In the genomic region with DNA sequence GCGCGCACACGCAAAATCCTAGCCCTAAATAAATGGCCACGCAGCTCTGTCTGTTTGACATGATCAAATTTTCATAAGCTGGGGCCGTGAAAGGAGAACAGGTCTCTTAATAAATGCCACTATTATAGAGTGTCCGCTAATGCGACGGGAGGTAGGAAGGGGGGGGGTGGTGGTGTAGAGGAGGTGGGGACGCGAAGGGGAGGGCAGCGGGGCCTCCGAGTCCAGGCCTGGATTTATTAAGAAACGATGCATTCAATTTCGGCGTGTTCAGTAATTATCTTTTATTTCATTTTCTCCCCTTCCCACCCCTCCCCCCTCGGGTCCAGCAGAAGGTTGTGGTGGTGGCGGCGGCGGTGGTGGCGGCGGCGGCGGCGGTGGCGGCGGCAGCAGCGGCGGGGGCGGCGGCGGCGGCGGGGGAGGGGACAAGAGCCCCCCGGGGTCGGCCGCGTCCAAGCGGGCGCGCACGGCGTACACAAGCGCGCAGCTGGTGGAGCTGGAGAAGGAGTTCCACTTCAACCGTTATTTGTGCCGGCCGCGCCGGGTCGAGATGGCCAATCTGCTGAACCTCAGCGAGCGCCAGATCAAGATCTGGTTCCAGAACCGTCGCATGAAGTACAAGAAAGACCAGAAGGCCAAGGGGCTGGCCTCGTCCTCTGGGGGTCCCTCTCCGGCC, we compare ENCODE assay signal across 11 mouse cellular contexts. TPM values are rescaled to one million over a fixed set of nuclear protein-coding genes. Genes with fewer than 3 reads are reported as not detected.
DNase-seq lines count a peak whose midpoint lies in the region; ATAC-seq and TF ChIP-seq lines count a peak whose summit lies in the region.
"Had no signal": no experiment of that assay in that cellular context is flagged by ENCODE, and none has a peak within 500 bp of the region (broad histone marks: within the 10 kb centered on the region; RNA-seq: fewer than 3 reads in every experiment).

No protein-coding gene starts in this region.

- H3K4me1 ChIP-seq in heart, adult 2 months (ENCODE audit: control insufficient read depth, insufficient read depth, low read length) = no peaks in the 10 kb centered on the region
- H3K4me1 ChIP-seq in hindbrain, embryonic 13.5 days (replicated peaks) = peaks cover 70% of the 10 kb centered on the region
- H3K4me1 ChIP-seq in limb, embryonic 15.5 days = peaks cover 31% of the 10 kb centered on the region

- peak in 1 of 2 experiments; percentile 37 for DNase-seq in heart, adult 2 months
- no peak for DNase-seq in heart, adult 8-10 months (ENCODE audit: low spot score)
- DNase-seq in ZHBTc4 (ENCODE audit: low read depth, low spot score) = peak; percentile 49
- no peak for DNase-seq in ovary, postnatal 10 days (ENCODE audit: low spot score)
- DNase-seq in thymus, postnatal 36 days = no peak
- DNase-seq in spleen, postnatal 10 days (ENCODE audit: low spot score in 2 of 2) = no peak
- DNase-seq: cerebellum, adult 11-12 months had no signal

- peak overlapping the region; percentile 22 for H3K9ac ChIP-seq in heart, adult 2 months (ENCODE audit: low read depth, low read length)
- peak overlapping the region; percentile 99 for H3K9ac ChIP-seq in hindbrain, embryonic 13.5 days
- H3K9ac ChIP-seq in limb, embryonic 15.5 days = no peak overlapping the region

- WGBS in heart, adult 2 months = 8% methylated on average over 52 of the region's 56 CpGs
- under 1% methylated on average over 35 of the region's 56 CpGs for WGBS in hindbrain, embryonic 13.5 days
- WGBS in limb, embryonic 15.5 days = 5% methylated on average over 53 of the region's 56 CpGs

- H3K4me2 ChIP-seq in hindbrain, embryonic 13.5 days = peak overlapping the region; percentile 83
- H3K4me2 ChIP-seq in limb, embryonic 15.5 days = peak overlapping the region; percentile 40

- ATAC-seq in hindbrain, embryonic 13.5 days (ENCODE audit: low FRiP score) = no peak
- ATAC-seq in limb, embryonic 15.5 days (ENCODE audit: insufficient number of reproducible peaks, low FRiP score, low TSS enrichment, low read depth) = no peak

- H3K4me3 ChIP-seq in heart, adult 2 months = peak overlapping the region; percentile 30
- H3K4me3 ChIP-seq in hindbrain, embryonic 13.5 days = peak overlapping the region; percentile 57
- peak overlapping the region; percentile 29 for H3K4me3 ChIP-seq in limb, embryonic 15.5 days

- no peaks in the 10 kb centered on the region for H3K9me3 ChIP-seq in hindbrain, embryonic 13.5 days
- no peaks in the 10 kb centered on the region for H3K9me3 ChIP-seq in limb, embryonic 15.5 days

- no peak for TF ChIP-seq POLR2A in heart, adult 2 months (IDR thresholded peaks at IDR 0.05; ENCODE audit: insufficient read depth, low read depth, low read length)

- no peak overlapping the region for H3K27ac ChIP-seq in heart, adult 2 months
- H3K27ac ChIP-seq in hindbrain, embryonic 13.5 days = peak overlapping the region; percentile 100
- no peak overlapping the region for H3K27ac ChIP-seq in limb, embryonic 15.5 days

- no peaks in the 10 kb centered on the region for H3K36me3 ChIP-seq in heart, adult 2 months (ENCODE audit: control insufficient read depth, insufficient read depth, low read length)
- H3K36me3 ChIP-seq in hindbrain, embryonic 13.5 days = peaks cover 13% of the 10 kb centered on the region
- H3K36me3 ChIP-seq in limb, embryonic 15.5 days = no peaks in the 10 kb centered on the region

- H3K27me3 ChIP-seq in heart, adult 2 months (ENCODE audit: control insufficient read depth, insufficient read depth, low read length) = peaks cover 21% of the 10 kb centered on the region
- H3K27me3 ChIP-seq in hindbrain, embryonic 13.5 days = peaks cover 62% of the 10 kb centered on the region
- H3K27me3 ChIP-seq in limb, embryonic 15.5 days = peaks cover 92% of the 10 kb centered on the region

- TF ChIP-seq CTCF in heart, adult 2 months (IDR thresholded peaks at IDR 0.05) = no peak

- TF ChIP-seq EP300 in heart, adult 2 months (IDR thresholded peaks at IDR 0.05; ENCODE audit: insufficient read depth, low read depth, low read length) = no peak

- intact Hi-C loops in heart, adult 2 months (cut with DNase I) = no loop called here

- no peaks in the 10 kb centered on the region for H3K79me2 ChIP-seq in heart, adult 2 months (replicated peaks; ENCODE audit: control insufficient read depth, insufficient read depth, low read length)

RNA-seq across cellular contexts. Expression of a gene that starts 5.0 kb away (rescaled TPM):
- total RNA-seq in heart, adult 2 months (2021) = under 1 TPM; 0.23 to 0.68 TPM
- polyA plus RNA-seq in heart, adult 2 months (2012; rRNA removed) = 0.91 and 1.4 TPM in 2 replicates
- total RNA-seq in heart, adult 8-10 months (2022) = under 1 TPM; 0.38 to 0.80 (median 0.64) TPM
- polyA plus RNA-seq in hindbrain, embryonic 13.5 days (2015; fragmentation: Nextera tagmentation; extraction: Ambion mirVana) = 38.6 and 47.2 TPM in 2 replicates
- polyA plus RNA-seq in limb, embryonic 15.5 days (2015; fragmentation: Nextera tagmentation; extraction: Ambion mirVana) = 3.1 and 4.8 TPM in 2 replicates
- total RNA-seq: MEL; neutrophil, adult 5-6 weeks had no signal

RNA-seq across cellular contexts. Expression of a gene that starts 20.2 kb away (rescaled TPM):
- total RNA-seq in heart, adult 2 months (2021) = not detected
- not detected in 2 replicates for polyA plus RNA-seq in heart, adult 2 months (2012; rRNA removed)
- total RNA-seq in heart, adult 8-10 months (2022) = not detected
- 0.30 and 0.74 TPM in 2 replicates for polyA plus RNA-seq in hindbrain, embryonic 13.5 days (2015; fragmentation: Nextera tagmentation; extraction: Ambion mirVana)
- 0.15 TPM in 1 of 2 replicates, not detected in the other for polyA plus RNA-seq in limb, embryonic 15.5 days (2015; fragmentation: Nextera tagmentation; extraction: Ambion mirVana)
- total RNA-seq: MEL; neutrophil, adult 5-6 weeks had no signal

RNA-seq across cellular contexts. Expression of a gene that starts 22.2 kb away (rescaled TPM):
- under 1 TPM; 0.23 to 0.30 TPM for total RNA-seq in heart, adult 2 months (2021)
- 0.64 and 0.82 TPM in 2 replicates for polyA plus RNA-seq in heart, adult 2 months (2012; rRNA removed)
- under 1 TPM; 0.25 to 0.37 (median 0.30) TPM for total RNA-seq in heart, adult 8-10 months (2022)
- 11.9 and 14.5 TPM in 2 replicates for polyA plus RNA-seq in hindbrain, embryonic 13.5 days (2015; fragmentation: Nextera tagmentation; extraction: Ambion mirVana)
- 0.23 and 0.27 TPM in 2 replicates for polyA plus RNA-seq in limb, embryonic 15.5 days (2015; fragmentation: Nextera tagmentation; extraction: Ambion mirVana)
- total RNA-seq: MEL had no signal

RNA-seq across cellular contexts. Expression of a gene that starts 27.3 kb away (rescaled TPM):
- total RNA-seq in heart, adult 2 months (2021) = under 1 TPM; 0.63 to 0.75 TPM
- 1.00 and 1.1 TPM in 2 replicates for polyA plus RNA-seq in heart, adult 2 months (2012; rRNA removed)
- under 1 TPM; 0.35 to 0.63 (median 0.53) TPM for total RNA-seq in heart, adult 8-10 months (2022)
- polyA plus RNA-seq in hindbrain, embryonic 13.5 days (2015; fragmentation: Nextera tagmentation; extraction: Ambion mirVana) = 9.5 and 11.3 TPM in 2 replicates
- polyA plus RNA-seq in limb, embryonic 15.5 days (2015; fragmentation: Nextera tagmentation; extraction: Ambion mirVana) = 0.29 and 0.41 TPM in 2 replicates
- total RNA-seq: MEL had no signal

RNA-seq across cellular contexts. Expression of a gene that starts 42.2 kb away (rescaled TPM):
- under 1 TPM in 1 of 2 experiments, not detected in 1; 0.18 TPM for total RNA-seq in heart, adult 2 months (2021)
- polyA plus RNA-seq in heart, adult 2 months (2012; rRNA removed) = 0.20 and 0.23 TPM in 2 replicates
- total RNA-seq in heart, adult 8-10 months (2022) = under 1 TPM in 1 of 4 experiments, not detected in 3; 0.11 TPM
- polyA plus RNA-seq in hindbrain, embryonic 13.5 days (2015; fragmentation: Nextera tagmentation; extraction: Ambion mirVana) = 196 and 216 TPM in 2 replicates
- 0.60 and 0.73 TPM in 2 replicates for polyA plus RNA-seq in limb, embryonic 15.5 days (2015; fragmentation: Nextera tagmentation; extraction: Ambion mirVana)
- total RNA-seq: MEL; neutrophil, adult 5-6 weeks had no signal
